Mouse (Mus musculus): ENCODE measurements at regions not wholly inside any gene's neighbourhood (a gene's known extent, or its start where the extent isn't known, plus 50 kb on each side); places are given as distances from the start of the nearest gene placed in this dataset.

- no peak for DNase-seq (ENCODE audit: extremely low read depth, low read depth)
Measured at GRCm38 (mm10) chr15:27380436-27380945, 86.0 kb upstream of the Ank start.

- no peak for DNase-seq (ENCODE audit: extremely low read depth, low read depth)
Measured at GRCm38 (mm10) chr15:27381565-27381964, 84.9 kb upstream of the Ank start.

- DNase-seq (ENCODE audit: extremely low read depth, low read depth), result no peak
Measured at GRCm38 (mm10) chr15:27390567-27390966, 75.9 kb upstream of the Ank start.

- DNase-seq (ENCODE audit: extremely low read depth, low read depth), result no peak
Measured at GRCm38 (mm10) chr15:27405721-27406161, 60.7 kb upstream of the Ank start.

- no peak for DNase-seq (ENCODE audit: extremely low read depth, low read depth)
Measured at GRCm38 (mm10) chr15:27409856-27410255, 56.6 kb upstream of the Ank start.

- DNase-seq (ENCODE audit: extremely low read depth, low read depth), result no peak
Measured at GRCm38 (mm10) chr15:27412304-27412703, 54.2 kb upstream of the Ank start.

- no peak for DNase-seq (ENCODE audit: extremely low read depth, low read depth)
Measured at GRCm38 (mm10) chr15:27412761-27413160, 53.7 kb upstream of the Ank start.

GRCm38 (mm10) chr15:27413486-27413885 is 53.0 kb upstream of the Ank start:
- DNase-seq (ENCODE audit: extremely low read depth, low read depth), result no peak

GRCm38 (mm10) chr15:27414819-27415218 is 51.7 kb upstream of the Ank start:
- no peak for DNase-seq (ENCODE audit: extremely low read depth, low read depth)
